Mouse (Mus musculus): ENCODE results near the gene Hypm. TPM values are rescaled to one million over a fixed set of nuclear protein-coding genes. Genes with fewer than 3 reads are reported as not detected.

Gene Hypm
- polyA plus RNA-seq, 1 experiment from 2014 or later = not detected

Other genes with a start within 250 kb of the Hypm start
- gene Dynlt3, start 183.9 kb upstream of the Hypm start, polyA plus RNA-seq (2014; fragmentation: Nextera tagmentation; extraction: Ambion mirVana) = 49.8 and 50.7 TPM in 2 replicates
- gene H2al3, start 2.8 kb downstream of the Hypm start, polyA plus RNA-seq (2014; fragmentation: Nextera tagmentation; extraction: Ambion mirVana) = not detected in 2 replicates
- gene Sytl5, start 38.7 kb downstream of the Hypm start, polyA plus RNA-seq (2014; fragmentation: Nextera tagmentation; extraction: Ambion mirVana) = 0.41 and 0.54 TPM in 2 replicates

Measured in neural tube, embryonic 14.5 days (tissue).